Mouse (Mus musculus) left cerebral cortex, adult 2 months (tissue): ENCODE results near the gene Shank1. TPM values are rescaled to one million over a fixed set of nuclear protein-coding genes. Genes with fewer than 3 reads are reported as not detected.

Experiments
- DNase-seq, 2 experiments: peaks; one replicate each; pipeline ENCODE4 v3.0.0; 2021 to 2022; ENCODE audit warnings: low spot score in 2 of 2, mixed read lengths in 1 of 2; ENCODE audit errors: extremely low spot score in 1 of 2
- H3K27ac ChIP-seq: fragments of 200-600 bp; 2 replicates; pipeline ENCODE4 v1.8.1; 2022
- H3K4me3 ChIP-seq: fragments of 200-600 bp; 2 replicates; pipeline ENCODE4 v1.8.1; 2022
- CTCF ChIP-seq: fragments of 200-600 bp; IDR thresholded peaks from 2 replicates; pipeline ENCODE4 v1.8.1; 2022; ENCODE audit warnings: antibody characterized with exemption, mild to moderate bottlenecking, moderate library complexity
- intact Hi-C: fragments of 180-260 bp; cut with DNase I; formaldehyde crosslinking; loops from one replicate; pipeline ENCODE4 v1.15.1; 2025
- total RNA-seq, 2 experiments: library from RNA; stranded (reverse); gene quantifications; 2 replicates each; pipeline ENCODE4 v1.2.3; 2021

The Shank1 gene
- total RNA-seq, 2 experiments from 2014 or later, result 637 to 705 TPM

GRCm38 (mm10) chr7:44350957-44351711, 41.1 kb downstream of the Shank1 start:
- Histone ChIP-seq H3K4me3 (peak overlapping the region; percentile 4; the same call in 1 of the 2 replicates), H3K27ac (peak overlapping the region; percentile 78)
- peak; percentile 91 for TF ChIP-seq CTCF
- DNase-seq, result peak; percentile 81 to 82
- intact Hi-C loops, result loop anchor here (1.0 to 5.0 kb wide), 2 partner anchors 74 to 89 kb away; no protein-coding TSS in a partner anchor

- Histone ChIP-seq H3K4me3 (no peak overlapping the region), H3K27ac (peak overlapping the region; percentile 78)
- intact Hi-C loops, result loop anchor here (1.0 to 5.0 kb wide), 3 partner anchors 41 to 90 kb away; partner anchors contain the start of gene Shank1
- DNase-seq, result no peak
- no peak for TF ChIP-seq CTCF
Observed at GRCm38 (mm10) chr7:44351881-44352749, 42.1 kb downstream of the Shank1 start.

- intact Hi-C loops, result loop anchor here (2.0 to 5.0 kb wide), 2 partner anchors 42 to 76 kb away; partner anchors contain the start of gene Shank1
- no peak for DNase-seq
- H3K4me3 ChIP-seq, result no peak overlapping the region
- TF ChIP-seq CTCF, result no peak
- peak overlapping the region; percentile 78 for H3K27ac ChIP-seq
Observed at GRCm38 (mm10) chr7:44352750-44353600, 42.9 kb downstream of the Shank1 start.

DNA sequence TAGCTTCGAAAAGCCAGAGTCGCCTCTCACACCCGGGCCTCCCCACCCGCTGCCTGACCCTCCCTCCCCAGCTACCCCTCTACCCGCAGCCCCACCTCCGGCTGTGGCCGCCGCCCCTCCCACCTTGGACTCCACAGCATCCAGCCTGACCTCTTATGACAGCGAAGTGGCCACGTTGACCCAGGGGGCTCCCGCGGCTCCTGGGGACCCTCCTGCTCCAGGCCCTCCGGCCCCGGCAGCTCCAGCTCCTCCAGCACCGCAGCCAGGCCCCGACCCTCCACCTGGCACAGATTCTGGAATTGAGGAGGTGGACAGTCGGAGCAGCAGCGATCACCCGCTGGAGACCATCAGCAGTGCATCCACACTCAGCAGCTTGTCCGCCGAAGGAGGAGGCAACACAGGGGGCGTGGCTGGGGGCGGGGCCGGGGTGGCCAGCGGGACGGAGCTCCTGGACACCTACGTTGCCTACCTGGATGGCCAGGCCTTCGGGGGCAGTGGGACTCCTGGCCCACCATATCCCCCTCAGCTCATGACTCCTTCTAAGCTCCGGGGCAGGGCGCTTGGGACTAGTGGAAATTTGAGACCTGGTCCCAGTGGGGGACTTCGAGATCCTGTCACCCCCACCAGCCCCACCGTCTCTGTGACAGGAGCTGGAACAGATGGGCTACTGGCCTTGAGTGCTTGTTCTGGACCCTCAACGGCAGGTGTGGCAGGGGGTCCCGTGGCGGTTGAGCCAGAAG, 43.7 kb downstream of the Shank1 start:
- Histone ChIP-seq H3K4me3 (no peak overlapping the region), H3K27ac (peak overlapping the region; percentile 78)
- no peak for TF ChIP-seq CTCF
- no peak for DNase-seq
- intact Hi-C loops, result loop anchor here (2.0 to 5.0 kb wide), 2 partner anchors 43 to 76 kb away; partner anchors contain the start of gene Shank1

DNA sequence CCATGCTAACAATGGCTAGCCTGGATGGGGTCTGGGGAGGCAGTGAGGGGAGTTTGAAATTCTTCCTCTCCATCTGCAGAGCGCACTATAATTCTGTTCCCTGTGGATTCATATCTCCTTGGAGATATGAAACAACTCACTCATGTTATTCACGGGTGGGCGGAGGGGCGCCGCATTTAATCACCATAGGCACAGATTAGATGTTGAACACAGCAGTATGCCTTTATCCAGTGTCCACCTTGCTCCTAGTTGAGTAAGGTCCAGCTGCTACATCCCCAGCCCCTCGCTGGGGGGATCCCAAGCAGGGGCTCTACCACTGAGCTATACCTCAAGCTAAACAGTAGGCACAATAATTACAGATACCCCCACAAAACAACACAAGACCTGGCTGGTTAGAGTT, 45.4 kb downstream of the Shank1 start:
- intact Hi-C loops, result no loop called here
- no peak overlapping the region for H3K27ac ChIP-seq
- TF ChIP-seq CTCF, result no peak
- no peak overlapping the region for H3K4me3 ChIP-seq
- DNase-seq, result no peak

DNA sequence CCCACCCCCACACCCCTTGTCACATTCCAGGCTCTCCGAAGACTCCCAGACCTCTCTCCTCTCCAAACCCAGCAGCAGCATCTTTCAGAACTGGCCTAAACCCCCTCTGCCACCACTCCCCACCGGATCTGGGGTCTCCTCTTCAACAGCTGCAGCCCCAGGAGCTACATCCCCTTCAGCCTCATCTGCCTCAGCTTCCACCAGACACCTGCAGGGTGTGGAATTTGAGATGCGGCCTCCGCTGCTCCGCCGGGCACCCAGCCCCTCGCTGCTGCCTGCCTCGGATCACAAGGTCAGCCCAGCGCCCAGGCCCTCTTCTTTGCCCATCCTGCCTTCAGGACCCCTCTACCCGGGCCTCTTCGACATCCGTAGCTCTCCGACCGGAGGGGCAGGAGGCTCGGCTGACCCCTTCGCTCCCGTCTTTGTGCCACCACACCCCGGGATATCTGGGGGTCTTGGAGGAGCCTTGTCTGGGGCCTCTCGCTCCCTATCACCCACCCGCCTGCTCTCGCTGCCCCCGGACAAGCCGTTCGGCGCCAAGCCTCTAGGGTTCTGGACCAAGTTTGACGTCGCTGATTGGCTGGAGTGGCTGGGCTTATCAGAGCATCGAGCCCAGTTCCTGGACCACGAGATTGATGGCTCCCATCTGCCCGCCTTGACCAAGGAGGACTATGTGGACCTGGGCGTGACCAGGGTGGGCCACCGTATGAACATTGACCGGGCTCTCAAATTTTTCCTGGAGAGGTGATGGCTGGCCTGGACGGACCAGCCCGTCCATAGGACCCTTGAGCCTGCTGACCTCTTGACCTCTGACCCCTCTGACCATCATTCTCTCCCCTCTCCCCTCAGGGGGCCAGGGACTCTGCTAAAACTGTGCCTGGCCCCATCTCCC, 46.8 kb downstream of the Shank1 start:
- no peak for TF ChIP-seq CTCF
- H3K27ac ChIP-seq, result peak overlapping the region; percentile 47; the same call in 1 of the 2 replicates
- no peak overlapping the region for H3K4me3 ChIP-seq
- intact Hi-C loops, result no loop called here
- DNase-seq, result no peak

DNA sequence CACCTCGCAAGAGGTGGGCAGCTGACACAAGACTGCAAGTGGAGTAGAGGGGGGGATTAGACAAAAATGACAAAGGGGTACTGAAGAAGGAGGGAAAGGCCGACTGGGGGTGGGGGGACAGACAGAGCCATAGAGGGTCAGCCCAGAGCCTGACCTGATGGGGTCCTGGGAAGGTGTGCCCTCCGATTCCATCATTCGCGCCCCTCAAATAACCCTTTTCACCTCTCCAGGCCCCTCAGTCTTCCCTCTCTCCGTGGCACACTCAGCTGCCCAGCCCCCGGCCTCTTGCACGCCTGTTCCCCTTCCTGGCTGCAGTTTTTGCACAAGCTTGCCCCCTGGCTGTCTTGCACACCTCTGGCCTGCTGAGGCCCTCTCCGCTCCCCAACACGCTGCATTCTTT, 47.5 kb downstream of the Shank1 start:
- Histone ChIP-seq H3K4me3 (no peak overlapping the region), H3K27ac (no peak overlapping the region; the same call in 1 of the 2 replicates)
- TF ChIP-seq CTCF, result no peak; the same call in 1 of the 2 replicates
- intact Hi-C loops, result no loop called here
- no peak for DNase-seq

DNA sequence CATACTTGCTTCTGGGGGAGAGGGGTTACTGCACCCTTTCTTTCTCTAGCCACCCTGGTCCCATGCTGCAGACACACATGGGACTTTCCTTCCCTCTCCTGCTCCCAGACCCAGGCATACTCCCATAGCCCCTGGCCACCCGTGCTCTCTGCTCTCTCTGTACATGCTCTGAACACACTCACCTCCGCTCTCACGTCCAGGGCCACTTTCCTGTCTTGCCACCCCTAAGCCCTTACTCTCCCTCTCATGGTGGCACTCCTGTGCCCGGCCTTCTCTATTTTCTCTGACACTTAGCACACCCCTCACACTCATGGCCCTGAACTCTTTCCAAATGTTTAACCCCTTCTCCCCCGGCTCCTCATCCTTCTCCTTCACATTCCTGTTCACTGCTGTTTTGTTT, 48.0 kb downstream of the Shank1 start:
- intact Hi-C loops, result no loop called here
- Histone ChIP-seq H3K27ac (no peak overlapping the region; the same call in 1 of the 2 replicates), H3K4me3 (no peak overlapping the region)
- TF ChIP-seq CTCF, result no peak; the same call in 1 of the 2 replicates
- DNase-seq, result no peak

GRCm38 (mm10) chr7:44358886-44359654, 49.0 kb downstream of the Shank1 start:
- TF ChIP-seq CTCF, result no peak
- intact Hi-C loops, result no loop called here
- H3K4me3 ChIP-seq, result 0 out of 2 replicates have a peak overlapping the region, but pooled peaks have one; percentile 21
- peak overlapping the region; percentile 81 for H3K27ac ChIP-seq
- DNase-seq, result no peak
